Comparison of ENCODE assay signal across 8 mouse cellular contexts in genomic region chr15:83210229-83210628, GRCm38 (mm10). TPM values are rescaled to one million over a fixed set of nuclear protein-coding genes. Genes with fewer than 3 reads are reported as not detected.
DNase-seq lines count a peak whose midpoint lies in the region; ATAC-seq and TF ChIP-seq lines count a peak whose summit lies in the region.

No protein-coding gene starts in this region.

- no peak for ATAC-seq in limb, embryonic 13.5 days (ENCODE audit: low FRiP score, low read depth)
- ATAC-seq in midbrain, embryonic 15.5 days (replicated peaks), result no peak
- ATAC-seq in stomach, embryonic 14.5 days (ENCODE audit: insufficient number of reproducible peaks, insufficient read depth, low FRiP score, low read depth), result 0 out of 2 replicates have a peak, but pooled peaks have one; percentile 21

- DNase-seq in testis, postnatal 10 days (ENCODE audit: low spot score), result peak; percentile 79
- no peak for DNase-seq in testis, postnatal 14 days (ENCODE audit: low spot score)
- DNase-seq in embryo, embryonic 10.5 days (ENCODE audit: low spot score), result peak; percentile 81
- DNase-seq in heart, adult 2 months, result peak; percentile 67 to 78
- DNase-seq in kidney, adult 18-20 months, result peak; percentile 79

- peak; percentile 92 for TF ChIP-seq CTCF in heart, adult 2 months (IDR thresholded peaks at IDR 0.05)

- H3K27ac ChIP-seq in heart, adult 2 months, result no peak overlapping the region
- H3K27ac ChIP-seq in limb, embryonic 13.5 days, result no peak overlapping the region
- H3K27ac ChIP-seq in midbrain, embryonic 15.5 days, result no peak overlapping the region; the same call in 1 of the 2 replicates
- H3K27ac ChIP-seq in stomach, embryonic 14.5 days (ENCODE audit: low read length), result no peak overlapping the region

- no peaks in the 10 kb centered on the region for H3K9me3 ChIP-seq in limb, embryonic 13.5 days
- H3K9me3 ChIP-seq in midbrain, embryonic 15.5 days, result no peaks in the 10 kb centered on the region
- H3K9me3 ChIP-seq in stomach, embryonic 14.5 days (ENCODE audit: control insufficient read depth, low read depth, low read length), result no peaks in the 10 kb centered on the region

- no peaks in the 10 kb centered on the region for H3K36me3 ChIP-seq in heart, adult 2 months (ENCODE audit: control insufficient read depth, insufficient read depth, low read length)
- no peaks in the 10 kb centered on the region for H3K36me3 ChIP-seq in limb, embryonic 13.5 days
- H3K36me3 ChIP-seq in midbrain, embryonic 15.5 days (replicated peaks), result no peaks in the 10 kb centered on the region
- no peaks in the 10 kb centered on the region for H3K36me3 ChIP-seq in stomach, embryonic 14.5 days (ENCODE audit: control insufficient read depth, insufficient read depth, low read length)

- no peak for TF ChIP-seq EP300 in heart, adult 2 months (IDR thresholded peaks at IDR 0.05; ENCODE audit: insufficient read depth, low read depth, low read length)

- no peaks in the 10 kb centered on the region for H3K79me2 ChIP-seq in heart, adult 2 months (replicated peaks; ENCODE audit: control insufficient read depth, insufficient read depth, low read length)

- 15% methylated on average over 11 of the region's 11 CpGs for WGBS in heart, adult 2 months
- WGBS in limb, embryonic 13.5 days, result 20% methylated on average over 11 of the region's 11 CpGs
- WGBS in midbrain, embryonic 15.5 days, result 24% methylated on average over 11 of the region's 11 CpGs
- WGBS in stomach, embryonic 14.5 days, result 13% methylated on average over 11 of the region's 11 CpGs

- peak overlapping the region; percentile 23 for H3K9ac ChIP-seq in heart, adult 2 months (ENCODE audit: low read depth, low read length)
- peak overlapping the region; percentile 55 for H3K9ac ChIP-seq in limb, embryonic 13.5 days
- peak overlapping the region; percentile 11; the same call in 1 of the 2 replicates for H3K9ac ChIP-seq in midbrain, embryonic 15.5 days
- no peak overlapping the region for H3K9ac ChIP-seq in stomach, embryonic 14.5 days (replicated peaks; ENCODE audit: low read depth, low read length)

- no peak for TF ChIP-seq POLR2A in heart, adult 2 months (IDR thresholded peaks at IDR 0.05; ENCODE audit: insufficient read depth, low read depth, low read length)

- H3K4me1 ChIP-seq in heart, adult 2 months (ENCODE audit: control insufficient read depth, insufficient read depth, low read length), result peaks cover 1% of the 10 kb centered on the region; the same call in 1 of the 2 replicates
- peaks cover 23% of the 10 kb centered on the region for H3K4me1 ChIP-seq in limb, embryonic 13.5 days
- peaks cover 10% of the 10 kb centered on the region; the same call in 1 of the 2 replicates for H3K4me1 ChIP-seq in midbrain, embryonic 15.5 days
- H3K4me1 ChIP-seq in stomach, embryonic 14.5 days (ENCODE audit: control insufficient read depth, insufficient read depth, low read length), result 0 out of 2 replicates have a peak, but pooled peaks cover 3% of the 10 kb centered on the region

- H3K4me2 ChIP-seq in limb, embryonic 13.5 days (replicated peaks), result peak overlapping the region; percentile 68
- peak overlapping the region; percentile 53 for H3K4me2 ChIP-seq in midbrain, embryonic 15.5 days
- H3K4me2 ChIP-seq in stomach, embryonic 14.5 days (replicated peaks; ENCODE audit: low read depth, low read length), result peak overlapping the region; percentile 44

- intact Hi-C loops in heart, adult 2 months (cut with DNase I), result loop anchor here (1.0 to 5.0 kb wide), 5 partner anchors 42 to 308 kb away; partner anchors contain the start of gene A4galt

- H3K27me3 ChIP-seq in heart, adult 2 months (ENCODE audit: control insufficient read depth, insufficient read depth, low read length), result no peaks in the 10 kb centered on the region
- H3K27me3 ChIP-seq in limb, embryonic 13.5 days, result no peaks in the 10 kb centered on the region
- 0 out of 2 replicates have a peak, but pooled peaks cover 3% of the 10 kb centered on the region for H3K27me3 ChIP-seq in midbrain, embryonic 15.5 days (replicated peaks)
- H3K27me3 ChIP-seq in stomach, embryonic 14.5 days (ENCODE audit: control insufficient read depth, insufficient read depth, low read length), result no peaks in the 10 kb centered on the region

- H3K4me3 ChIP-seq in heart, adult 2 months, result peak overlapping the region; percentile 44
- peak overlapping the region; percentile 38 for H3K4me3 ChIP-seq in limb, embryonic 13.5 days
- peak overlapping the region; percentile 27 for H3K4me3 ChIP-seq in midbrain, embryonic 15.5 days
- H3K4me3 ChIP-seq in stomach, embryonic 14.5 days (ENCODE audit: low read depth, low read length), result peak overlapping the region; percentile 24

RNA-seq across cellular contexts. Expression of gene Cyb5r3, which starts 37.8 kb away (rescaled TPM):
- 10 to 100 TPM; 75.6 to 87.2 TPM for total RNA-seq in heart, adult 2 months (2021)
- 97.7 and 103 TPM in 2 replicates for polyA plus RNA-seq in heart, adult 2 months (2012; rRNA removed)
- polyA plus RNA-seq in limb, embryonic 13.5 days (2015; fragmentation: Nextera tagmentation; extraction: Ambion mirVana), result 108 and 110 TPM in 2 replicates
- 122 TPM in 2 replicates for polyA plus RNA-seq in midbrain, embryonic 15.5 days (2015; fragmentation: Nextera tagmentation; extraction: Ambion mirVana)
- 207 and 214 TPM in 2 replicates for polyA plus RNA-seq in stomach, embryonic 14.5 days (2014; fragmentation: Nextera tagmentation; extraction: Ambion mirVana)

RNA-seq across cellular contexts. Expression of gene A4galt, which starts 41.3 kb away (rescaled TPM):
- 1 to 10 TPM; 5.2 to 6.3 TPM for total RNA-seq in heart, adult 2 months (2021)
- 9.7 and 14.9 TPM in 2 replicates for polyA plus RNA-seq in heart, adult 2 months (2012; rRNA removed)
- 1.0 TPM in 2 replicates for polyA plus RNA-seq in limb, embryonic 13.5 days (2015; fragmentation: Nextera tagmentation; extraction: Ambion mirVana)
- polyA plus RNA-seq in midbrain, embryonic 15.5 days (2015; fragmentation: Nextera tagmentation; extraction: Ambion mirVana), result 3.4 and 3.7 TPM in 2 replicates
- polyA plus RNA-seq in stomach, embryonic 14.5 days (2014; fragmentation: Nextera tagmentation; extraction: Ambion mirVana), result 9.6 and 13.4 TPM in 2 replicates
